Mouse (Mus musculus): ENCODE measurements at regions not wholly inside any gene's neighbourhood (a gene's known extent, or its start where the extent isn't known, plus 50 kb on each side); places are given as distances from the start of the nearest gene placed in this dataset.

DNA sequence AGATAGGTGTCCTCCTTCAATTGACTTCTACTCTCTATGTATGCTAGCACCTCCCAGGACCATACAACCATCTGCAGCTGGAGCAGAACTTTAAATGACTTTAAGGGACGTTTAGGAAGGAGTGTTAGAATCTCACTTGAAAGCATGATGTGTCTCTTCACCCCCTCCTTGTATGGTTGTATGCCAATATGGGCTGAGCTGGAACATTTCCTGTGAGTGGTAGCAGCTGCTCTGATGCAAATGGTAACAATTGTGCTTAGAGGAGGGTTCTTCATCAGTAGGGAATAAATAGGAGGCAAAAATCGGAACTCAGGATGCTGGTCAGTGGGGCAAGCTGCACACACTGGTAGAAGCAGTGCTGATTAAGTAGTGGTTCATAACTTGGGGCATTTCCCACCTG, 294.1 kb upstream of the Dpp10 start:
- no peak for TF ChIP-seq POLR2A (IDR thresholded peaks at IDR 0.05; ENCODE audit: extremely low read depth, insufficient read depth, low read length)
- no peak for TF ChIP-seq CTCF (IDR thresholded peaks at IDR 0.05; ENCODE audit: low read depth, low read length)

Data from liver, adult 2 months (tissue).